Mouse (Mus musculus): ENCODE measurements around the gene Ptpn13. TPM values are rescaled to one million over a fixed set of nuclear protein-coding genes. Genes with fewer than 3 reads are reported as not detected.

The Ptpn13 gene
- polyA plus RNA-seq, 1 experiment, result 42.2 TPM

GRCm38 (mm10) chr5:103595394-103596226 is 170.6 kb downstream of the Ptpn13 start:
- no peak for DNase-seq (ENCODE audit: low spot score)

GRCm38 (mm10) chr5:103596467-103597146 is 171.6 kb downstream of the Ptpn13 start:
- DNase-seq (ENCODE audit: low spot score), result no peak

GRCm38 (mm10) chr5:103597604-103598003 is 172.6 kb downstream of the Ptpn13 start:
- no peak for DNase-seq (ENCODE audit: low spot score)

GRCm38 (mm10) chr5:103598264-103598663 is 173.3 kb downstream of the Ptpn13 start:
- DNase-seq (ENCODE audit: low spot score), result no peak

- no peak for DNase-seq (ENCODE audit: low spot score)
Measured at GRCm38 (mm10) chr5:103598881-103599280, 173.9 kb downstream of the Ptpn13 start.

- DNase-seq (ENCODE audit: low spot score), result no peak
Measured at GRCm38 (mm10) chr5:103603115-103603893, 178.3 kb downstream of the Ptpn13 start.

GRCm38 (mm10) chr5:103605707-103606106 is 180.7 kb downstream of the Ptpn13 start:
- no peak for DNase-seq (ENCODE audit: low spot score)

GRCm38 (mm10) chr5:103610148-103610547 is 185.2 kb downstream of the Ptpn13 start:
- DNase-seq (ENCODE audit: low spot score), result no peak

- no peak for DNase-seq (ENCODE audit: low spot score)
Measured at GRCm38 (mm10) chr5:103610856-103611472, 186.0 kb downstream of the Ptpn13 start.

- DNase-seq (ENCODE audit: low spot score), result no peak
Measured at GRCm38 (mm10) chr5:103612316-103612715, 187.3 kb downstream of the Ptpn13 start.

GRCm38 (mm10) chr5:103614356-103614755 is 189.4 kb downstream of the Ptpn13 start:
- DNase-seq (ENCODE audit: low spot score), result no peak

GRCm38 (mm10) chr5:103617191-103617590 is 192.2 kb downstream of the Ptpn13 start:
- no peak for DNase-seq (ENCODE audit: low spot score)

GRCm38 (mm10) chr5:103620301-103620973 is 195.4 kb downstream of the Ptpn13 start:
- DNase-seq (ENCODE audit: low spot score), result no peak

- no peak for DNase-seq (ENCODE audit: low spot score)
Measured at GRCm38 (mm10) chr5:103622321-103622720, 197.3 kb downstream of the Ptpn13 start.

- DNase-seq (ENCODE audit: low spot score), result no peak
Measured at GRCm38 (mm10) chr5:103624831-103625230, 199.8 kb downstream of the Ptpn13 start.

GRCm38 (mm10) chr5:103628499-103628898 is 203.5 kb downstream of the Ptpn13 start:
- no peak for DNase-seq (ENCODE audit: low spot score)

- peak; percentile 32 for DNase-seq (ENCODE audit: low spot score)
Measured at GRCm38 (mm10) chr5:103629111-103629764, 204.2 kb downstream of the Ptpn13 start, which contains the start of gene Slc10a6. TSS of gene Slc10a6 (minus strand) at chr5:103629403.

- DNase-seq (ENCODE audit: low spot score), result no peak
Measured at GRCm38 (mm10) chr5:103629854-103630580, 205.0 kb downstream of the Ptpn13 start.

GRCm38 (mm10) chr5:103637162-103637561 is 212.2 kb downstream of the Ptpn13 start:
- no peak for DNase-seq (ENCODE audit: low spot score)

- DNase-seq (ENCODE audit: low spot score), result no peak
Measured at GRCm38 (mm10) chr5:103644167-103644566, 219.2 kb downstream of the Ptpn13 start.
